Mouse (Mus musculus) brain, adult 10 weeks (tissue): Measurements from ENCODE around the gene Msh3. TPM values are rescaled to one million over a fixed set of nuclear protein-coding genes. Genes with fewer than 3 reads are reported as not detected.

Experiments
- polyA plus RNA-seq: library from polyadenylated mRNA; stranded (reverse); fragments of 350-450 nt; fragmentation: Illumina TruSeq; extraction: RNeasy Lipid Tissue Mini Kit (QIAGEN cat#74804); gene quantifications from one replicate; pipeline ENCODE4 v1.2.3, GENCODE M21; 2015; ENCODE audit warnings: low read depth, low replicate concordance

The Msh3 gene
- polyA plus RNA-seq: 15.7 TPM

GRCm38 (mm10) chr13:92354456-92355271, at the start of gene Msh3, which contains the start of gene Dhfr:
Gene Msh3, minus strand, starts transcription at chr13:92355003.
Gene Dhfr, plus strand, starts transcription at chr13:92354726.

GRCm38 (mm10) chr13:92305680-92306079, 49.1 kb downstream of the Msh3 start, which contains the start of gene Gm20379:
Gene Gm20379, plus strand, starts transcription at chr13:92305980.

Other genes starting within 250 kb of the Msh3 start
- gene Rasgrf2, start 223.3 kb downstream of the Msh3 start, polyA plus RNA-seq: 113 TPM
- gene Gm20379, start 49.0 kb downstream of the Msh3 start, polyA plus RNA-seq: not detected
- 2.6 TPM for gene Dhfr, start 277 bp downstream of the Msh3 start, polyA plus RNA-seq
- gene Ankrd34b, start 70.9 kb upstream of the Msh3 start, polyA plus RNA-seq: 22.1 TPM
- gene Fam151b, start 129.0 kb upstream of the Msh3 start, polyA plus RNA-seq: 17.0 TPM
- 11.1 TPM for gene Zfyve16, start 175.9 kb upstream of the Msh3 start, polyA plus RNA-seq
- not detected for gene Spz1, start 221.2 kb upstream of the Msh3 start, polyA plus RNA-seq